Mouse (Mus musculus) limb, embryonic 13.5 days (tissue): Measurements from ENCODE around the gene Golm1. TPM values are rescaled to one million over a fixed set of nuclear protein-coding genes. Genes with fewer than 3 reads are reported as not detected.
"Not testable (repeated sequence)": the region's sequence is repeated elsewhere in the genome, so short reads cannot be mapped to it uniquely, and the experiment has no call there.

ENCODE experiments used
- ATAC-seq: fragments of 200-750 bp; cut with Nextera tagmentation; 2 replicates; pipeline ENCODE4 v1.8.0; 2017; ENCODE audit warnings: low read depth, moderate number of reproducible peaks, moderate TSS enrichment; ENCODE audit not compliant: low FRiP score
- H3K27ac ChIP-seq: fragments of 300-500 bp; sonication (generic); 2 replicates; pipeline ENCODE4 v1.5.1; 2015; ENCODE audit warnings: inconsistent platforms, mild to moderate bottlenecking, moderate library complexity
- H3K27me3 ChIP-seq: fragments of 300-500 bp; sonication (generic); 2 replicates; pipeline ENCODE4 v1.6.1; 2015; ENCODE audit warnings: mild to moderate bottlenecking, inconsistent platforms
- H3K36me3 ChIP-seq: fragments of 300-500 bp; sonication (generic); 2 replicates; pipeline ENCODE4 v1.6.1; 2015; ENCODE audit warnings: inconsistent platforms, mild to moderate bottlenecking, moderate library complexity
- H3K4me1 ChIP-seq: fragments of 300-500 bp; sonication (generic); 2 replicates; pipeline ENCODE4 v1.6.1; 2015; ENCODE audit warnings: inconsistent platforms
- H3K4me2 ChIP-seq: fragments of 300-500 bp; sonication (generic); replicated peaks from 2 replicates; pipeline ENCODE4 v1.6.1; 2015; ENCODE audit warnings: inconsistent platforms, mild to moderate bottlenecking, moderate library complexity
- H3K4me3 ChIP-seq: fragments of 300-500 bp; sonication (generic); 2 replicates; pipeline ENCODE4 v1.5.1; 2015; ENCODE audit warnings: moderate library complexity, mild to moderate bottlenecking, inconsistent platforms
- H3K9ac ChIP-seq: fragments of 300-500 bp; sonication (generic); 2 replicates; pipeline ENCODE4 v1.6.1; 2015; ENCODE audit warnings: mild to moderate bottlenecking, inconsistent platforms
- H3K9me3 ChIP-seq: fragments of 300-500 bp; sonication (generic); 2 replicates; pipeline ENCODE4 v1.6.1; 2016; ENCODE audit warnings: inconsistent platforms
- WGBS: fragments of 180-500 bp; shearing (Covaris S2); methylation state at CpG from one replicate; pipeline ENCODE4 v1.1.7; 2015; 5-methylcytosine and 5-hydroxymethylcytosine counted together
- polyA plus RNA-seq: library from polyadenylated mRNA; unstranded; fragments of >200 nt; fragmentation: Nextera tagmentation; extraction: Ambion mirVana; gene quantifications from 2 replicates; pipeline ENCODE4 v1.2.1, GENCODE M21; 2015

The Golm1 gene
- 48.0 and 50.7 TPM in 2 replicates for polyA plus RNA-seq

GRCm38 (mm10) chr13:59675151-59676011 is at the start of gene Golm1:
Gene Golm1 (minus strand): TSS chr13:59675811.
- H3K4me2 ChIP-seq = peak within 1 kb of the TSS; percentile 84
- H3K4me1 ChIP-seq = peaks cover 21% of the 10 kb centered on the region
- H3K27ac ChIP-seq = peak within 1 kb of the TSS; percentile 72; the same call in 1 of the 2 replicates
- ATAC-seq = peak; percentile 73
- no peaks in the 10 kb centered on the region for H3K36me3 ChIP-seq
- WGBS = under 1% methylated on average over 40 of the region's 61 CpGs
- peak within 1 kb of the TSS; percentile 80 for H3K9ac ChIP-seq
- no peaks in the 10 kb centered on the region for H3K9me3 ChIP-seq
- peak within 1 kb of the TSS; percentile 75 for H3K4me3 ChIP-seq
- no peaks in the 10 kb centered on the region for H3K27me3 ChIP-seq

DNA sequence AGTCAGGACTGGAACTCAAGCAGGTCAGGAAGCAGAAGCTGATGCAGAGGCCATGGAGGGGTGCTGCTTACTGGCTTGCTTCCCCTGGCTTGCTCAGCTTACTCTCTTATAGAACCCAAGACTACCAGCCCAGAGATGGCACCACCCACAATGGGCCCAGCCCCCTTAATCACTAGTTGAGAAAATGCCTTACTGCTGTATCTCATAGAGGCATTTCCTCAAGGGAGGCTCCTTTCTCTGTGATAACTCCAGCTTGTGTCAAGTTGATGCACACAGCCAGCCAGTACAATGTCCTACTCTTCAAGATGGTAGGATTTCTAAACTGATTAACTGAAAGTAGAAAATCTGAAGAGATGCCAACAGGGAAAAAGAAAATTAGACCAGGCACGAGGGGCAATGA is 46.5 kb upstream of the Golm1 start:
- not testable (repeated sequence) for H3K36me3 ChIP-seq, ATAC-seq, H3K9ac ChIP-seq, H3K9me3 ChIP-seq, H3K27ac ChIP-seq, H3K4me2 ChIP-seq, H3K4me3 ChIP-seq, H3K27me3 ChIP-seq
- 78% methylated on average over 1 of the region's 1 CpGs for WGBS
- peaks cover 18% of the 10 kb centered on the region for H3K4me1 ChIP-seq

- no peak overlapping the region for H3K27ac ChIP-seq
- no peak overlapping the region for H3K4me3 ChIP-seq
- H3K36me3 ChIP-seq = no peaks in the 10 kb centered on the region
- no peaks in the 10 kb centered on the region for H3K27me3 ChIP-seq
- H3K4me2 ChIP-seq = no peak overlapping the region
- H3K9ac ChIP-seq = no peak overlapping the region
- H3K9me3 ChIP-seq = no peaks in the 10 kb centered on the region
- ATAC-seq = no peak
- H3K4me1 ChIP-seq = peaks cover 8% of the 10 kb centered on the region
- 94% methylated on average over 1 of the region's 1 CpGs for WGBS
These were observed 43.9 kb upstream of the Golm1 start for GRCm38 (mm10) chr13:59719475-59719874.

DNA sequence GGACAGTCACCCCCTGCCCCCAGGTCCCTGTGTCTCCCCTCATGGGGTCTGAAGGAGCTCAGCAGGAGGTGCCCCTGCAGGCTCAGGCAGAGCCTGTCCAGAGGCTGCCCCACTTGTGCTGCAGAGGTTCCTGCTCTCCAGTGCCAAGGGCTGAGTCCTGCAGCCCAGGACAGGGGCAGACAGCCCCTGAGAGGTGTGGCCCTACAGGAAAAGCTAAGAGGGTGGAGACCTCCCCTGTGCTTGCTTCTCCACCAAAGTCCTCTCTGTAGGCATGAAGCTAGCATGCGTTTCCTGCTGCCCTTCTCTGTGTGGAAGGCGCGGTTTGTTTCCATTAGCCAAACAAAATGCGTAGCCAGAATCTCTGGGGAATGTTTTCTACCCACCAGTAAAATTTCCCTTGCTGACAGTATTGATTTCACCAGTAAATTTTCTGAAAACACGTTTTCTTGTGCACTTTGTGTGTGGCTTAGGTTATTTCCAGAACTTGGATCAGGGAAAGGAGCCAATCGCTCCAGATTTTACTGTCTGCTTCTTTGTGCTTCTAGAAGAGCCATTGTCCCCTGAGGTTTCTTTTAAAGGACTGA is 43.3 kb upstream of the Golm1 start:
- not testable (repeated sequence) for H3K27ac ChIP-seq, H3K9ac ChIP-seq, ATAC-seq, H3K27me3 ChIP-seq, H3K4me3 ChIP-seq, H3K9me3 ChIP-seq, H3K4me2 ChIP-seq, H3K4me1 ChIP-seq, H3K36me3 ChIP-seq
- 25% methylated on average over 6 of the region's 6 CpGs for WGBS

- no peaks in the 10 kb centered on the region for H3K4me1 ChIP-seq
- no peak for ATAC-seq
- no peaks in the 10 kb centered on the region for H3K27me3 ChIP-seq
- H3K9me3 ChIP-seq = no peaks in the 10 kb centered on the region
- no peak overlapping the region for H3K9ac ChIP-seq
- 45% methylated on average over 3 of the region's 3 CpGs for WGBS
- H3K27ac ChIP-seq = no peak overlapping the region
- H3K4me2 ChIP-seq = no peak overlapping the region
- no peak overlapping the region for H3K4me3 ChIP-seq
- H3K36me3 ChIP-seq = no peaks in the 10 kb centered on the region
These were observed 38.1 kb upstream of the Golm1 start for GRCm38 (mm10) chr13:59713710-59714109.

- H3K9me3 ChIP-seq, H3K4me3 ChIP-seq, H3K27me3 ChIP-seq, H3K4me2 ChIP-seq, H3K36me3 ChIP-seq, H3K9ac ChIP-seq, ATAC-seq, H3K4me1 ChIP-seq, H3K27ac ChIP-seq: not testable (repeated sequence)
- 75% methylated on average over 3 of the region's 3 CpGs for WGBS
These were observed 36.4 kb upstream of the Golm1 start, which contains the start of gene Spata31d1b for GRCm38 (mm10) chr13:59711984-59712383. Gene Spata31d1b (plus strand): TSS chr13:59712284.

DNA sequence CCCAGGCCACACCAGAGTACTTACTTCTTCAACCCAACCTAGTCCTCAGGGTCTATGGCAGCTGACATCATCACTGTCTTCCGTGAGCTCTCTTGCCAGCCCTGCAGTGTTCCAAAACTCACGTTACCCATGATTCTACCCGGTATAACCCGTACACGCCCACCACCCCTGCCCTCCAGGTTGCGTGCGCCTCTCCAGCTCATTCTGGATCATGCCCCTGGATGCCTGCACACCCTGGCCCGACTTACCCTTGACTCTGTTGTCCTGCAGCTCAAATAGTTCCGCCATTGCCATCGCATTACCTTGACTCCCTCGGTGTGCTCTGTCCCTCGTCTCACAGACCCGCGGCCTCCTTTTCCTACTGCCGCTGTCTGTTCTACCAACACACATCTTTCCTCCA is 34.6 kb upstream of the Golm1 start, which contains the start of gene Spata31d1a:
TSS of gene Spata31d1a (minus strand) at position 101 of the 400 bp plus-strand sequence.
- Histone ChIP-seq H3K4me1 (no peaks in the 10 kb centered on the region), H3K36me3 (no peaks in the 10 kb centered on the region), H3K4me3 (no peak within 1 kb of the TSS), H3K27me3 (no peaks in the 10 kb centered on the region), H3K4me2 (no peak within 1 kb of the TSS), H3K9ac (no peak within 1 kb of the TSS), H3K27ac (no peak within 1 kb of the TSS), H3K9me3 (no peaks in the 10 kb centered on the region)
- 87% methylated on average over 15 of the region's 15 CpGs for WGBS
- ATAC-seq = no peak

GRCm38 (mm10) chr13:59704562-59704961 is 29.0 kb upstream of the Golm1 start:
- Histone ChIP-seq H3K36me3 (no peaks in the 10 kb centered on the region), H3K27ac (no peak overlapping the region), H3K9me3 (no peaks in the 10 kb centered on the region), H3K4me3 (no peak overlapping the region), H3K9ac (no peak overlapping the region), H3K27me3 (no peaks in the 10 kb centered on the region), H3K4me2 (no peak overlapping the region), H3K4me1 (no peaks in the 10 kb centered on the region)
- ATAC-seq = no peak
- 57% methylated on average over 12 of the region's 12 CpGs for WGBS

GRCm38 (mm10) chr13:59703514-59703913 is 27.9 kb upstream of the Golm1 start:
- WGBS = 86% methylated on average over 12 of the region's 12 CpGs
- no peaks in the 10 kb centered on the region for H3K9me3 ChIP-seq
- H3K4me3 ChIP-seq = no peak overlapping the region
- no peak overlapping the region for H3K4me2 ChIP-seq
- no peak overlapping the region for H3K9ac ChIP-seq
- H3K36me3 ChIP-seq = no peaks in the 10 kb centered on the region
- no peak overlapping the region for H3K27ac ChIP-seq
- no peaks in the 10 kb centered on the region for H3K27me3 ChIP-seq
- H3K4me1 ChIP-seq = no peaks in the 10 kb centered on the region
- no peak for ATAC-seq

GRCm38 (mm10) chr13:59700137-59700536 is 24.5 kb upstream of the Golm1 start:
- H3K36me3 ChIP-seq, H3K4me1 ChIP-seq, H3K4me3 ChIP-seq, H3K4me2 ChIP-seq, ATAC-seq, H3K9ac ChIP-seq, H3K27me3 ChIP-seq, H3K9me3 ChIP-seq, H3K27ac ChIP-seq: not testable (repeated sequence)
- WGBS = 38% methylated on average over 1 of the region's 1 CpGs

- 90% methylated on average over 8 of the region's 8 CpGs for WGBS
- H3K9ac ChIP-seq = no peak overlapping the region
- no peaks in the 10 kb centered on the region for H3K27me3 ChIP-seq
- H3K4me2 ChIP-seq = no peak overlapping the region
- H3K4me1 ChIP-seq = no peaks in the 10 kb centered on the region
- no peak for ATAC-seq
- H3K36me3 ChIP-seq = no peaks in the 10 kb centered on the region
- no peaks in the 10 kb centered on the region for H3K9me3 ChIP-seq
- H3K4me3 ChIP-seq = no peak overlapping the region
- H3K27ac ChIP-seq = no peak overlapping the region
These were observed 23.5 kb upstream of the Golm1 start for GRCm38 (mm10) chr13:59699131-59699530.

- no peak for ATAC-seq
- WGBS = 68% methylated on average over 7 of the region's 7 CpGs
- Histone ChIP-seq H3K9me3 (no peaks in the 10 kb centered on the region), H3K9ac (no peak overlapping the region), H3K4me1 (no peaks in the 10 kb centered on the region), H3K27ac (no peak overlapping the region), H3K4me3 (no peak overlapping the region), H3K27me3 (no peaks in the 10 kb centered on the region), H3K4me2 (no peak overlapping the region), H3K36me3 (no peaks in the 10 kb centered on the region)
These were observed 20.2 kb upstream of the Golm1 start for GRCm38 (mm10) chr13:59695781-59696180.
